Mouse (Mus musculus): ENCODE measurements at regions not wholly inside any gene's neighbourhood (a gene's known extent, or its start where the extent isn't known, plus 50 kb on each side); places are given as distances from the start of the nearest gene placed in this dataset.

- H3K27ac ChIP-seq = no peak overlapping the region
Measured at GRCm38 (mm10) chr5:57396376-57396775, 321.4 kb upstream of the Pcdh7 start.

GRCm38 (mm10) chr5:57418216-57418615, 299.6 kb upstream of the Pcdh7 start:
- no peak overlapping the region for H3K4me3 ChIP-seq (replicated peaks)
- no peaks in the 10 kb centered on the region for H3K27me3 ChIP-seq
- no peaks in the 10 kb centered on the region for H3K36me3 ChIP-seq
- no peaks in the 10 kb centered on the region for H3K4me1 ChIP-seq (replicated peaks)
- no peak overlapping the region for H3K9ac ChIP-seq (replicated peaks)
- H3K9me3 ChIP-seq = no peaks in the 10 kb centered on the region
- H3K27ac ChIP-seq = no peak overlapping the region
- no peak for ATAC-seq (ENCODE audit: insufficient number of reproducible peaks, insufficient read depth, low FRiP score, low TSS enrichment, low read depth)
- no peak overlapping the region for H3K4me2 ChIP-seq
- 87% methylated on average over 2 of the region's 2 CpGs for WGBS

More at GRCm38 (mm10) chr5:57396376-57396775, 321.4 kb upstream of the Pcdh7 start:
- 62% methylated on average over 1 of the region's 1 CpGs for WGBS
- no peak overlapping the region for H3K4me3 ChIP-seq (replicated peaks)
- H3K27me3 ChIP-seq = no peaks in the 10 kb centered on the region
- no peak overlapping the region for H3K9ac ChIP-seq (replicated peaks)
- no peak overlapping the region for H3K4me2 ChIP-seq
- no peaks in the 10 kb centered on the region for H3K9me3 ChIP-seq
- no peak for ATAC-seq (ENCODE audit: insufficient number of reproducible peaks, insufficient read depth, low FRiP score, low TSS enrichment, low read depth)
- no peaks in the 10 kb centered on the region for H3K4me1 ChIP-seq (replicated peaks)
- H3K36me3 ChIP-seq = no peaks in the 10 kb centered on the region

- ATAC-seq (ENCODE audit: insufficient number of reproducible peaks, insufficient read depth, low FRiP score, low TSS enrichment, low read depth) = peak; percentile 66
- Histone ChIP-seq H3K4me1 (replicated peaks) (no peaks in the 10 kb centered on the region), H3K9me3 (no peaks in the 10 kb centered on the region), H3K4me3 (replicated peaks) (no peak overlapping the region), H3K9ac (replicated peaks) (no peak overlapping the region), H3K27me3 (no peaks in the 10 kb centered on the region), H3K4me2 (no peak overlapping the region), H3K27ac (no peak overlapping the region), H3K36me3 (no peaks in the 10 kb centered on the region)
- WGBS = 78% methylated on average over 3 of the region's 3 CpGs
Measured at GRCm38 (mm10) chr5:57451050-57451449, 266.7 kb upstream of the Pcdh7 start.

GRCm38 (mm10) chr5:57451504-57451903, 266.3 kb upstream of the Pcdh7 start:
- Histone ChIP-seq H3K4me3 (replicated peaks) (no peak overlapping the region), H3K27ac (no peak overlapping the region), H3K36me3 (no peaks in the 10 kb centered on the region), H3K9ac (replicated peaks) (no peak overlapping the region), H3K27me3 (no peaks in the 10 kb centered on the region), H3K4me1 (replicated peaks) (no peaks in the 10 kb centered on the region), H3K9me3 (no peaks in the 10 kb centered on the region), H3K4me2 (no peak overlapping the region)
- WGBS = 77% methylated on average over 2 of the region's 2 CpGs
- ATAC-seq (ENCODE audit: insufficient number of reproducible peaks, insufficient read depth, low FRiP score, low TSS enrichment, low read depth) = no peak

GRCm38 (mm10) chr5:57474978-57475377, 242.8 kb upstream of the Pcdh7 start:
- Histone ChIP-seq H3K4me3 (replicated peaks) (no peak overlapping the region), H3K4me2 (no peak overlapping the region), H3K4me1 (replicated peaks) (no peaks in the 10 kb centered on the region), H3K27me3 (no peaks in the 10 kb centered on the region), H3K27ac (no peak overlapping the region), H3K9me3 (no peaks in the 10 kb centered on the region), H3K9ac (replicated peaks) (no peak overlapping the region), H3K36me3 (no peaks in the 10 kb centered on the region)
- ATAC-seq (ENCODE audit: insufficient number of reproducible peaks, insufficient read depth, low FRiP score, low TSS enrichment, low read depth) = no peak
- WGBS = 85% methylated on average over 3 of the region's 3 CpGs

GRCm38 (mm10) chr5:57477860-57478259, 239.9 kb upstream of the Pcdh7 start:
- Histone ChIP-seq H3K36me3 (no peaks in the 10 kb centered on the region), H3K9me3 (no peaks in the 10 kb centered on the region), H3K4me1 (replicated peaks) (no peaks in the 10 kb centered on the region), H3K27me3 (no peaks in the 10 kb centered on the region), H3K4me2 (no peak overlapping the region), H3K4me3 (replicated peaks) (no peak overlapping the region), H3K27ac (no peak overlapping the region), H3K9ac (replicated peaks) (no peak overlapping the region)
- no peak for ATAC-seq (ENCODE audit: insufficient number of reproducible peaks, insufficient read depth, low FRiP score, low TSS enrichment, low read depth)

All from limb, embryonic 12.5 days (tissue).